Mouse (Mus musculus): ENCODE results near the gene Ifngr2. TPM values are rescaled to one million over a fixed set of nuclear protein-coding genes. Genes with fewer than 3 reads are reported as not detected.
A peak's percentile ranks its signal among the peaks of the same experiment; 100 is the strongest.
"Not testable (repeated sequence)": the region's sequence is repeated elsewhere in the genome, so short reads cannot be mapped to it uniquely, and the experiment has no call there.

Gene Ifngr2
- 10 to 100 TPM; 61.5 to 71.9 TPM for total RNA-seq (2021)

- peak; percentile 45 to 53 for DNase-seq (ENCODE audit: extremely low spot score in 1 of 2, low spot score in 1 of 2)
Observed at GRCm38 (mm10) chr16:91546836-91547741, at the start of gene Ifngr2. Gene Ifngr2 (plus strand): TSS chr16:91547072.

- no peak for DNase-seq (ENCODE audit: extremely low spot score in 1 of 2, low spot score in 1 of 2)
Observed at GRCm38 (mm10) chr16:91498041-91498440, 48.8 kb upstream of the Ifngr2 start.

GRCm38 (mm10) chr16:91504701-91505100 lies 42.2 kb upstream of the Ifngr2 start:
- no peak for DNase-seq (ENCODE audit: extremely low spot score in 1 of 2, low spot score in 1 of 2)

GRCm38 (mm10) chr16:91505116-91505601 lies 41.7 kb upstream of the Ifngr2 start:
- no peak for DNase-seq (ENCODE audit: extremely low spot score in 1 of 2, low spot score in 1 of 2)

- DNase-seq (ENCODE audit: extremely low spot score in 1 of 2, low spot score in 1 of 2), result no peak
Observed at GRCm38 (mm10) chr16:91506396-91506795, 40.5 kb upstream of the Ifngr2 start.

- peak; percentile 76 to 93 for DNase-seq (ENCODE audit: extremely low spot score in 1 of 2, low spot score in 1 of 2)
Observed at GRCm38 (mm10) chr16:91512161-91512787, 34.6 kb upstream of the Ifngr2 start.

GRCm38 (mm10) chr16:91513099-91513498 lies 33.8 kb upstream of the Ifngr2 start:
- DNase-seq (ENCODE audit: extremely low spot score in 1 of 2, low spot score in 1 of 2), result no peak

- DNase-seq (ENCODE audit: extremely low spot score in 1 of 2, low spot score in 1 of 2), result no peak
Observed at GRCm38 (mm10) chr16:91517020-91517419, 29.9 kb upstream of the Ifngr2 start.

GRCm38 (mm10) chr16:91522040-91522439 lies 24.8 kb upstream of the Ifngr2 start:
- DNase-seq (ENCODE audit: extremely low spot score in 1 of 2, low spot score in 1 of 2), result no peak

- no peak for DNase-seq (ENCODE audit: extremely low spot score in 1 of 2, low spot score in 1 of 2)
Observed at GRCm38 (mm10) chr16:91522479-91523309, 24.2 kb upstream of the Ifngr2 start.

- DNase-seq (ENCODE audit: extremely low spot score in 1 of 2, low spot score in 1 of 2), result no peak
Observed at GRCm38 (mm10) chr16:91524206-91524605, 22.7 kb upstream of the Ifngr2 start.

- no peak for DNase-seq (ENCODE audit: extremely low spot score in 1 of 2, low spot score in 1 of 2)
Observed at GRCm38 (mm10) chr16:91526274-91526673, 20.6 kb upstream of the Ifngr2 start.

- no peak for DNase-seq (ENCODE audit: extremely low spot score in 1 of 2, low spot score in 1 of 2)
Observed at GRCm38 (mm10) chr16:91527051-91527450, 19.8 kb upstream of the Ifngr2 start.

- no peak for DNase-seq (ENCODE audit: extremely low spot score in 1 of 2, low spot score in 1 of 2)
Observed at GRCm38 (mm10) chr16:91527500-91527899, 19.4 kb upstream of the Ifngr2 start.

- no peak for DNase-seq (ENCODE audit: extremely low spot score in 1 of 2, low spot score in 1 of 2)
Observed at GRCm38 (mm10) chr16:91528578-91528977, 18.3 kb upstream of the Ifngr2 start.

GRCm38 (mm10) chr16:91530830-91531229 lies 16.0 kb upstream of the Ifngr2 start:
- DNase-seq (ENCODE audit: extremely low spot score in 1 of 2, low spot score in 1 of 2), result not testable (repeated sequence)

- no peak for DNase-seq (ENCODE audit: extremely low spot score in 1 of 2, low spot score in 1 of 2)
Observed at GRCm38 (mm10) chr16:91531856-91532255, 15.0 kb upstream of the Ifngr2 start.

- no peak for DNase-seq (ENCODE audit: extremely low spot score in 1 of 2, low spot score in 1 of 2)
Observed at GRCm38 (mm10) chr16:91532429-91532828, 14.4 kb upstream of the Ifngr2 start.

- no peak for DNase-seq (ENCODE audit: extremely low spot score in 1 of 2, low spot score in 1 of 2)
Observed at GRCm38 (mm10) chr16:91533097-91534001, 13.5 kb upstream of the Ifngr2 start.

- peak in 1 of 2 experiments; percentile 56 for DNase-seq (ENCODE audit: extremely low spot score in 1 of 2, low spot score in 1 of 2)
Observed at GRCm38 (mm10) chr16:91534477-91534876, 12.4 kb upstream of the Ifngr2 start.

Data from layer of hippocampus, postnatal 25 days (tissue).